Mouse (Mus musculus) spleen, postnatal 36 days (tissue): ENCODE data around the gene Aifm3.
A peak's percentile ranks its signal among the peaks of the same experiment; 100 is the strongest.
"Not testable (repeated sequence)": the region's sequence is repeated elsewhere in the genome, so short reads cannot be mapped to it uniquely, and the experiment has no call there.

Experiments used
- DNase-seq, 2 experiments: peaks; one replicate each; pipeline ENCODE4 v3.0.0; 2022; ENCODE audit warnings: low spot score in 2 of 2, mixed read lengths in 1 of 2

Gene Aifm3

GRCm38 (mm10) chr16:17499249-17499883 is 10.0 kb downstream of the Aifm3 start:
- DNase-seq = no peak

DNA sequence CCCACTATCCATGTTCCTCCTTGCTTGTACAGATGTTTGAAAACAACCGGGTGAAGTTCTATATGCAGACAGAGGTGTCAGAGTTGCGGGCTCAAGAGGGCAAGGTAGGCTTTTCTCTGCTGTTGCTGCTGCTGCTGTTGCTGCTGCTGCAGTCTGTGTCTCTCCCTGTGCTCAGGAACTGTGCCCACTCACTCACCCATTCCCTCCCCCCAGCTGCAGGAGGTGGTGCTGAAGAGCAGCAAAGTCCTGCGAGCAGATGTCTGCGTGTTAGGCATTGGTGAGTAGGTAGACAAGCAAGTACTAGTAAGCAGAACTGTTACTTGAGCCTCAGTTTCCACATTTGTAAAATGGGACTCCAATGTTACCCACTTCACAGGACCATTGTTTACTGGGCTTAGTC is 13.3 kb downstream of the Aifm3 start:
- DNase-seq = no peak

DNA sequence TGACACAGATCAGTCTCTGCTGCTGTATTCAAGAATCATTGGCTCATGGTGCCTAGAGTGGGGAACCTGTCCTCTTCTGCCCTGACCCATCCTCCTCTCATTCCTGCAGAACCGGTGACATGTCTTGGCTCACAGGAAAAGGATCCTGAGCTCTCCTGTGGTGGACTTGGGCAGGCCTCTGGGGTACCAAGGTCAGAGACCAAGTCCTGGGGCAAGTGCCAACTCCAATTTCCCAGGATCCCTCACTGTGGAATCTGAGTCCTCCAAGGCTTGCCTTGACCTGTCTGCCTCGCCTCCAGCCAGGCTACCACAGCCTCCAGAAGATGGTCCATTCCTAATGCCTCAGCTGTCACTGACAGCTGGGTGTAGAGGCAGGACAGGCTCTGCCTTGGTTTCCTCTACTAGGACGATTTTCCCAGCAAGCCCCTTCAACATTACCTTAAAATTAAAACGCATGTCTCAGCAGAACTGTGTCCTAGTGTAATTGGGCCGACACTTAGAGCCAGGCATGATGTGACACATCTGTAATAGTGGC is 17.7 kb downstream of the Aifm3 start:
- DNase-seq = no peak

DNA sequence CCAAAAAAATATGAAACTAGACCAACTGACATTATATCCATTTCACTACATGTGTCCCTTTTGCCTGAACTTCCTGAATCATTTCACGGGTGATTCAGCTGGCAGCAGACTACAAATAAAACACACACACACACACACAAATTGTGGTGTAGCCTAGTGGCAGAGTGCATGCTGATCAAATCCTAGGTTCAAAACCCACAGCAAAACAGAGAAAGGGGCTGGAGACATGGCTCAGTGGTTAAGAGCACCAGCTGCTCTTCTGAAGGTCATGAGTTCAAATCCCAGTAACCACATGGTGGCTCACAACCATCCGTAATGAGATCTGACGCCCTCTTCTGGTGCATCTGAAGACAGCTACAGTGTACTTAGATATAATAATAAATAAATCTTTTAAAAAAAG is 18.6 kb downstream of the Aifm3 start:
- DNase-seq = not testable (repeated sequence)

GRCm38 (mm10) chr16:17508546-17509239 is 19.3 kb downstream of the Aifm3 start, which contains the start of gene Lztr1:
Gene Lztr1 (plus strand): TSS chr16:17508688.
- DNase-seq = peak; percentile 84 to 86

DNA sequence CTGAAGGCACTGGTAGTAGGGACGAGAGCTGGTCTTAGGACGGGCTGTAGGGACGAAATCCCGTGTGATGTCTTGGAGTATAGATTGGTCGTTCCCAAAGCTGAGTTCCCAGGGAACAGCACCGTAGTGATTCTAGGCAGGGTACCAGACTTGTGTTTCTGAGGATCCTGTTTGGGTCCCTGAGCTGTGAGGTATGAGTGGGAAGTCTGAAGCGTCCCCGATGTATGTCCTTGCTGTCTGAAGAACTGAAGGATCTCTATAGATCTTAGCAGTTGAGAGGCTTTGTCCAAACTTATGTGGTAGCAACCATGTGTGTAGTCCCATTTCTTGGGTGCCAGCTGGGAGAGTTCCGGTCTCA is 19.8 kb downstream of the Aifm3 start:
- DNase-seq = no peak

GRCm38 (mm10) chr16:17510143-17510542 is 20.7 kb downstream of the Aifm3 start:
- no peak for DNase-seq

DNA sequence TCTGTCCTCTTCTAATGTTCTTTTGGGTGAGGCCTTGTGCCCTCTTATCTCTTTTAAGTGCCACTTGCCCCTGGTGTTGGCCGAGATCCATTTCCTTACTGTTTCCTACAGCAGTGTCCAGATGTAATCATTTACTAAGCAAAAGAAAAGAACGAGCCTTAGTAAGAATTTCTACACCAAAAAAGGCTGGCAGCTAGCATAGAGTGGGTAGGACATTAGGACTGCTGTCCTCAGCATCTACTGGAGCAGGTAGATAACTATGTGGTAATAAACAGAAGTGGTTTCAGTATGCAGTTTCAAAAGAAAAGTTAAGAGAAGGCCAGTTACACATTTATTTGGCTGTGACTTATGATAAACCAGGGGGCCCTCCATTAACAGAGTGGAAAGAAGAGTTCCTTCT is 21.3 kb downstream of the Aifm3 start:
- DNase-seq = no peak

DNA sequence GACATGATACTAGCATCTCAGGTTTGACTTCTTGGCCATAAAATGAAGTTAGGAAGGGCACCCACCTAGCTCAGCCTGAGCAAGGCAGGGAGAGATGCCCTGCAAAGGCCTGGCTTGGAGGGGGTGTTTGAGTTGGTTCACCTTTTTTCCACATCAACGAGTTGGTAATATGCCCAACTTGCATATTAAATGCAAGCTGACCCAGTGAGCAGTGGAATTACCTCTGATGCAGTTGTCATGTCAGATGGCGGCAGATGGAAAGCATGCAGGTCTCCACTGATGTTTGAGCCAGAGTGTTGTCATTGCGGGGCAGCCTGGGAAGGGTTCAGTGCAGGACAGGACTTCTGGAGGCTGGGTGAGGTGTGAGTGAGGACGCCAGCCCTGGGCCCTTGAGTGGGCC is 22.0 kb downstream of the Aifm3 start:
- DNase-seq = no peak

DNA sequence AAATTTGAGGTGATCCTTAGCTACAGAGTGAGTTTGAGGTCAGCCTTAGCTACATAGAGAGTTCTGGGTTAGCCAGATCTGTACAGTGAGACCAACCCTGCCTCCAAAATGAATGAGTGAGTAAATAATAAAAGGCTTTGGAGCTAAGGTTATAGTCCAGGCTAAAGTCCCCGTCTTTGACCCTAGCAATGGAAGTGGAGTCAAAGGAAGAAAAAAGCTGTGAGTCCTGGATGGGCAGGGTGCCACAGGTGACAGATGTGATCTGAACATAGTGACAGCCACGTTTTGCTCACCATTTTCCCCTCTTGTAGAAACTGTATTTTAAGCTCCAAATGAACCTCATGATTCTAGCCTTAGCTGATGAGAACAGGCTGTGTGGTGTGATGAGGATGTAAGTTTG is 29.5 kb downstream of the Aifm3 start:
- no peak for DNase-seq

GRCm38 (mm10) chr16:17524156-17524555 is 34.7 kb downstream of the Aifm3 start:
- DNase-seq = no peak

DNA sequence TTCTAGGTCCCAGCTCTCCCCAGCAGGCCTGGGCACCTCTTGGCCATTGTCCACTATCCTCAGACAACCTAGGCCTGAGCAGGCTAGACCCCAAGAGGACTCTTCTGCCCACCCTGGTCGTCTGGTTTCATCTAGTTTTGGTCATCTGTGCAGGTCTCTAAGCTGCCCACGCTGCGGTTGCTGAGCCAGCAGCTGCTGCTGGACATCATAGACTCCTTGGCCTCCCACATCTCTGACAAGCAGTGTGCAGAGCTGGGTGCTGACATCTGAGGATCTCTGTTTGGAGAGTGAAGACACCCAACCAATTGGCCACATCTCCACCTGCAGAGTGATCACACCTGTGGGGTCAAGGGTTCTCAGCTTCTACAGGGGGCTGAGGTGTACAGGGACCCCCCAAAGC is 36.1 kb downstream of the Aifm3 start:
- no peak for DNase-seq

- DNase-seq = no peak
Measured at GRCm38 (mm10) chr16:17526223-17526622, 36.8 kb downstream of the Aifm3 start.

GRCm38 (mm10) chr16:17527606-17528005 is 38.2 kb downstream of the Aifm3 start:
- no peak for DNase-seq

DNA sequence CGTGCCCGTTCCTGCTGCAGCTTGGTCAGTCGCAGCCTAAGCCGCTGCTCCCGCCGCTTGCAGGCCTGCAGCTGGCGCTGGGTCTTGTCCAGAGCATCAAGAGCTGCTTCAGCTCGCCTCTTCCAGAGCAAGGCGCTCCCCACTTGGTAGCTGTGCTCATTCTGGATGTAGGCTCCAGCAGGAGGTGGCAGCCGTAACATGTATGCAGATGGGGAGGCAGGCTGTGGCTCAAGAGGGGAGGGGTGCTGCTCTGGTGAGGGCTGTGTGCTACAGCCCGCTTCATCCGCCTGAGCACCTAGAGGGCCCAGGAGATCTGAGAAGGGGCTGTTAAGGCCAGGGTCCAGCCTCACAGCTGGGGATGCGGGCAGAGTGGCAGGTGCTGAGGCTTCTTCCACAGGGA is 38.9 kb downstream of the Aifm3 start:
- DNase-seq = no peak

GRCm38 (mm10) chr16:17529981-17530586 is 40.7 kb downstream of the Aifm3 start:
- DNase-seq = no peak

- DNase-seq = peak; percentile 95 to 97
Measured at GRCm38 (mm10) chr16:17530640-17531288, 41.4 kb downstream of the Aifm3 start, which contains the start of gene Thap7. Gene Thap7 (minus strand): TSS chr16:17531136.

DNA sequence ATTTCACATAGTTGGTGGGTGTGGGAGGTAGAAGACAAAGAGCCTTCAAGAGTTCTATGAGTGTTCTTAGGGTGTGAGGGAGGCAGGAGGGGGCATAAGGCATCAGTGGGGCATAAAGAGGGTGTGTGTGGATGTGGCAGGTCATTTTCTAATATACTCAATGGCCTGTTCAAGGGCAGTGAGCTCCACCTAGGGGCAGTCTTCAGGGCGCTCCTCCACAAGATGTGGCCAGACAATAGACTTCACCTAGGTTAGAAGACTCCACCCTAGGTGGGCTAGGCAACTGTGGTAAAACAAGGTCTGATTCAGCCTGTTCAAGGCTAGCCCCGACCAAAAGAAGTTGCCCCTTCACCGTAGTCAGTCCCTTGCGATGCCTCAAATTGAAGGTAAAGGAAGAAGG is 42.9 kb downstream of the Aifm3 start:
- peak; percentile 34 to 42 for DNase-seq

- no peak for DNase-seq
Measured at GRCm38 (mm10) chr16:17532676-17533329, 43.4 kb downstream of the Aifm3 start.

GRCm38 (mm10) chr16:17536584-17536983 is 47.2 kb downstream of the Aifm3 start:
- no peak for DNase-seq

GRCm38 (mm10) chr16:17542632-17543031 is 53.2 kb downstream of the Aifm3 start:
- no peak for DNase-seq

DNA sequence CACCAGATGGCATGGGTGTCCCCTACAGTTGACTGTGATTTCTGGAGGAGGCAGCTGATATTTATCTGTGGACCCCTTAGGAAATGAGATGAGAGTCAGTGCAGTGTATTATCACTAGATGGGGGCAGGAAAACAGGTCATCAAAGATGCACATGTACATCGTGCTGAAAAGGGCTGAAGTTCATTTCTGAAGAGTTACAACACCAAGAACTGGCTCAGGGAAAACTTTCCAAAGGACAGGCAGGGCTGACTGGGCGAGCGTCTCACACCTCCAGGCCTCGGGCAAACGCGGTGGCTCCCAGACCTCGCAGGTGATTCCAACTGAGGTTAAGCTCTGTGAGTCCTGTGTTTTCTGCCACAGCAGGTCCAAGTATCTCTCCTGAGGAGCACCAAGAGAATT is 63.4 kb downstream of the Aifm3 start:
- DNase-seq = no peak
